Mouse (Mus musculus) heart, embryonic 13.5 days (tissue): ENCODE data around the gene Ier5. TPM values are rescaled to one million over a fixed set of nuclear protein-coding genes. Genes with fewer than 3 reads are reported as not detected.

Experiments
- ATAC-seq: fragments of 200-750 bp; cut with Nextera tagmentation; 2 replicates; pipeline ENCODE4 v1.8.0; 2017; ENCODE audit warnings: moderate TSS enrichment; ENCODE audit not compliant: insufficient number of reproducible peaks, low FRiP score, low TSS enrichment; ENCODE audit errors: extremely low read depth
- H3K27ac ChIP-seq: fragments of 300-500 bp; sonication (generic); replicated peaks from 2 replicates; pipeline ENCODE4 v1.5.1; 2015; ENCODE audit warnings: moderate library complexity, mild to moderate bottlenecking, inconsistent platforms
- H3K27me3 ChIP-seq: fragments of 300-500 bp; sonication (generic); replicated peaks from 2 replicates; pipeline ENCODE4 v1.6.1; 2015; ENCODE audit warnings: mild to moderate bottlenecking, inconsistent platforms
- H3K36me3 ChIP-seq: fragments of 300-500 bp; sonication (generic); 2 replicates; pipeline ENCODE4 v1.6.1; 2015; ENCODE audit warnings: mild to moderate bottlenecking, inconsistent platforms
- H3K4me1 ChIP-seq: fragments of 300-500 bp; sonication (generic); 2 replicates; pipeline ENCODE4 v1.6.1; 2015; ENCODE audit warnings: inconsistent platforms
- H3K4me2 ChIP-seq: fragments of 300-500 bp; sonication (generic); 2 replicates; pipeline ENCODE4 v1.6.1; 2015; ENCODE audit warnings: inconsistent platforms, mild to moderate bottlenecking, moderate library complexity
- H3K4me3 ChIP-seq: fragments of 300-500 bp; sonication (generic); 2 replicates; pipeline ENCODE4 v1.5.1; 2015; ENCODE audit warnings: moderate library complexity, mild to moderate bottlenecking, inconsistent platforms
- H3K9ac ChIP-seq: fragments of 300-500 bp; sonication (generic); 2 replicates; pipeline ENCODE4 v1.6.1; 2015; ENCODE audit warnings: inconsistent platforms, mild to moderate bottlenecking, moderate library complexity
- H3K9me3 ChIP-seq: fragments of 300-500 bp; sonication (generic); 2 replicates; pipeline ENCODE4 v1.6.1; 2016; ENCODE audit warnings: inconsistent platforms
- WGBS: fragments of 180-500 bp; shearing (Covaris S2); methylation state at CpG from one replicate; pipeline ENCODE4 v1.1.7; 2015; ENCODE audit warnings: mixed read lengths; 5-methylcytosine and 5-hydroxymethylcytosine counted together
- polyA plus RNA-seq: library from polyadenylated mRNA; unstranded; fragments of >200 nt; fragmentation: Nextera tagmentation; extraction: Ambion mirVana; gene quantifications from 2 replicates; pipeline ENCODE4 v1.2.1, GENCODE M21; 2015

Gene Ier5
- polyA plus RNA-seq, 1 experiment from 2014 or later = 3.8 TPM

DNA sequence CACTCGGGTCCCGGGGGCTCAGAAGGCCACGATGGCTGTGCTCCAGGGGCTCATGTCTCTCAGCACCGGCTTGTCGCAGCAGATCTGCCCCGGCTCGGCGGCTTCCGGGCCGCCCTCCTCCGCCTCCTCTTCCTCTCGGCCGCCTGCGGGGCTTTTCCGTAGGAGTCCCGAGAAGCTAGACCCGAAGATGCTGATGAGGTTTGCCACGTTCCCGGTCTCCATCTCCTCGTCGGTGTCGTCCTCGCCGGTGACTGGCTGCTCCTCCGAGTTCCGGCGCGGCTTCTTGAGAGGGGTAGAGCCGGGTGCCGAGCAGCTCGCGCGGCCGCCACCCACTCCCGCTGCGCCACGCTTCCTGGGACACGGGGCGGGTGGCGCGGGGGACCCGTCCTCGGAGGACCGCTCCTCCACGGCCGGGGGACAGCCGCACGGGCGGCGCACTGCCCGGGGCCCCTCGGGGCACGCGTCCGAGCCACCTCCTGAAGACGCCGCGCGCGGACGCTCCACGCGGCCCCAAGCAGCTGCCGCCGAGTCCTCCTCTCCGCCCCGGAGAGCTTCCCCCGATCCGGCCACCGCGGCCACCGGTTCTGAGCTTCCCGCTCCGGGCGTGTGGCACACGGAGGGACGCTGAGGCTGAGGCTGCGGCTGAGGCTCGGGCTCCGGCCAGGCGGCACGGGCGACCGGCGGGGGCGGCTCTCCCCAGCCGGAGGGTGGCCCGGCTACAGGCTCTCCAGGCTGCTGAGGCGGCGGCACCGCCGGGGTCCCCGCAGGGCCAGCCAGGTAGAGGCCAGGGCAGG is 753 bp downstream of the Ier5 start:
- ATAC-seq = peak; percentile 34; the same call in 1 of the 2 replicates
- 1% methylated on average over 91 of the region's 93 CpGs for WGBS
- no peaks in the 10 kb centered on the region for H3K27me3 ChIP-seq

DNA sequence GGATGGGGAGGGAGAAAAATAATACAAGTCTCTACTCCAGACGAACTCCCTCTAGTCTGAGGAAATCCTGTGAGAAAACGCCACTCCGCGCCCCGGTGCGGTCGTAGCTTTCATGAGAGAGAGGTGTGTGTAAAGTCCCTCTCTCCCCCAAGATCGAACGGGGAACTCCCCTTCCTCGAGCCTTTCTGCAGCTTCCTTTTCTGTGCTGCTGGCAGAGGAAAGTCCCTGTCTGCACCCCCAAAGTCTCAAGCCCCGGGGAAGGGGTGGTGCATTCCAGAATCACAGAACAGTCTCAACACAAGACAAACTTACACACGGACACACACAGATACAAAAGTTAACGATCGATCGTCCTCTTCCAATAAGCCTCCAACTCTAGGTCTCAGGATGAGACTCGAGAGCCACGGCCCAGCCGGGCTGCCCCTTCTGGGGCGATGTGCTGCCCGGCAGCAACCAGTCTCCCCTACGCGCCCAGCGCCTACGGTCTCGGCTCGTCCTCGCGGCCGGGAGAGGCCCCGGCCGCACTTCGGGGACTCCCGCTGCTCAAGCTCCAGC is 1.4 kb downstream of the Ier5 start:
- Histone ChIP-seq H3K4me3 (peak overlapping the region; percentile 99), H3K9me3 (no peaks in the 10 kb centered on the region), H3K27me3 (no peaks in the 10 kb centered on the region), H3K9ac (peak overlapping the region; percentile 100), H3K4me1 (peaks cover 50% of the 10 kb centered on the region), H3K36me3 (no peaks in the 10 kb centered on the region), H3K27ac (peak overlapping the region; percentile 86), H3K4me2 (peak overlapping the region; percentile 81)
- ATAC-seq = no peak
- WGBS = under 1% methylated on average over 33 of the region's 33 CpGs

More for the DNA sequence above, 753 bp downstream of the Ier5 start:
- H3K27ac ChIP-seq = peak overlapping the region; percentile 86
- peak overlapping the region; percentile 99 for H3K4me3 ChIP-seq
- H3K4me1 ChIP-seq = peaks cover 43% of the 10 kb centered on the region
- peak overlapping the region; percentile 81 for H3K4me2 ChIP-seq
- peak overlapping the region; percentile 100 for H3K9ac ChIP-seq
- H3K9me3 ChIP-seq = no peaks in the 10 kb centered on the region
- H3K36me3 ChIP-seq = no peaks in the 10 kb centered on the region

DNA sequence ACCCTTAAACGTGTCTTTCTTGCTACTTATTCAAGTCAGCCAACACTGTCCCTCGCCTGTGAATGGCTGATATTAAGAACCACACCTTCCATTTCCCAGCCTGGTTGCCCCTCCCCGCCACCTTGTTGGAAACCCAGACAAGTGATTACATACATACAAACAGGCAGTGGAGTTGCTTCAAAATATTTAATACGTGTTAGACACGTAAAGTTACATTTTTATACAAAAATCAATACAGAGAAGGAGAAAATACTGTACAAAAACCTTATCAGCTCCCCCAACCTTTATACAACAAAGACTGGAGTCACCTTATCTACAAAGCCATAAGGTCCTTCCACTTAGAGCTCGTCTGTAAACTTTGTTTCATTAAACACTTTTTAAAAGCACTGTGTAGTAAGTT is 2.1 kb downstream of the Ier5 start:
- H3K27ac ChIP-seq = peak overlapping the region; percentile 86
- H3K9ac ChIP-seq = peak overlapping the region; percentile 100
- peaks cover 56% of the 10 kb centered on the region for H3K4me1 ChIP-seq
- peak overlapping the region; percentile 81 for H3K4me2 ChIP-seq
- ATAC-seq = no peak
- no peaks in the 10 kb centered on the region for H3K9me3 ChIP-seq
- peak overlapping the region; percentile 99 for H3K4me3 ChIP-seq
- WGBS = 13% methylated on average over 6 of the region's 6 CpGs
- no peaks in the 10 kb centered on the region for H3K27me3 ChIP-seq
- no peaks in the 10 kb centered on the region for H3K36me3 ChIP-seq

DNA sequence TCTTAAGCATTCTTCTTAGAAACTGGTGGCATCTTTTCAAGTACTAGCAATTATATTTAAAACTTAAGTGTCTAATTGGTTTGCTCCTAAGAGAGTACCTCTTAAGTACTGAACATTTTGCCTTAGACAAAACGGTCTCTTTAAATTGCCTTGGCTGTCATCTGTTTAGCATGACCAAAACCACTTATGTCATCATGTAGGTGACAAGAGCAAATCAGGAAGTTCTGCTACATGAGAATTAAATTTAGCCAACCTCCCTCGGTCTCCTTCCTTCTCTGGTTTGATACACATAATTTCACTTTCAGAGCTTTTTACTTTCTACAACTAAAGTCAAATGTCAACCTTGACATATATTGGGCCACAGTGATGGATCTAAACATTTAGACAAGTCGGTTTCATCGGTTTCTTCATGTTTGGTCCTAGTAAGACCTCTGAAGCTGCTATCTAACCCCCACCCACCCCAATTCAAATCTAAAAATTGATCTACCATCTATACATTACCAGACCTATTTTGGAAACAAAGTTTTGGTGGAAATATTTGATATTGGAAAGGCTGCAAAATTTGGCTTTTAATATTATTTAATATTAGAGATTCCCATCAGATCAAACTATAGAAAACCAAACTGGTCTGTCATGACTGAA is 2.7 kb downstream of the Ier5 start:
- 46% methylated on average over 4 of the region's 4 CpGs for WGBS
- Histone ChIP-seq H3K4me1 (peaks cover 62% of the 10 kb centered on the region), H3K4me2 (peak overlapping the region; percentile 81), H3K4me3 (peak overlapping the region; percentile 99), H3K27me3 (no peaks in the 10 kb centered on the region), H3K27ac (peak overlapping the region; percentile 25; the same call in 1 of the 2 replicates), H3K36me3 (no peaks in the 10 kb centered on the region), H3K9me3 (no peaks in the 10 kb centered on the region), H3K9ac (peak overlapping the region; percentile 100)
- no peak for ATAC-seq

DNA sequence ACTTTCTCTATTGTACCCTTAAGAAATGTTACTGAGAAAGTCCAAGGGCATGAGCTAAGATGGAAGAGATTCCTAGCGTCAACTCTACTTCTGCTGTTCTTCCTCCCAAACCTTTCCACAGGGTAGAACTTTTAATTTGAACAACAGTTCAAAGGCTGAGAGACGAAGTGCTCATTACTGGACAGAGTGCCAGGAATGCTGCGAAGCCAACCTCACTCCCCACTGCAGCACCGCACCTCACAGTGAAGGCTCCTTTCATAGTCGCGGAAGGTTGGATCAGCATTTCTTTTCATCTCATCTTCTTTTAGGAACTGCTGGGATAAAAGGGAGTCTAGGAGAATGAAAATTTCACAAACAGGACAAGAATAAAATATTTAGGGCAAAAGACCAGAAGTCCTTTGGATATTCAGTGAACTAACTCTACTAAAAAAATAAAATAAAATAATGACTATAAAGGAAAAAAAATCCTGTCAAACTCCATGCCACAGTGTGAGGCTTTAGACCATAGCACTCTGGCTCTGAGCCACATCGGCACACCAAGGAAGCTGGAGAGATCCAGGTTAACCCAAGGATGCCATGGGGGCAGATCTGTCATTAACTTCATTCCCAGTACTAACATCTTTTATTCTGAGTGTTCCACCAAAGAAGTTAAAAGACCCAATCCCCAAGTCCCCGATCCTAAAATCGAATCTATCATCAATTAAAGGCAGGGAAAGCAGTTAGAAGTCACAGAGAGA is 5.3 kb downstream of the Ier5 start:
- peak overlapping the region; percentile 54 for H3K4me2 ChIP-seq
- 47% methylated on average over 9 of the region's 9 CpGs for WGBS
- no peaks in the 10 kb centered on the region for H3K9me3 ChIP-seq
- no peak overlapping the region for H3K4me3 ChIP-seq
- no peaks in the 10 kb centered on the region for H3K27me3 ChIP-seq
- peak overlapping the region; percentile 95 for H3K27ac ChIP-seq
- peak overlapping the region; percentile 72 for H3K9ac ChIP-seq
- H3K36me3 ChIP-seq = no peaks in the 10 kb centered on the region
- peaks cover 77% of the 10 kb centered on the region for H3K4me1 ChIP-seq
- no peak for ATAC-seq

DNA sequence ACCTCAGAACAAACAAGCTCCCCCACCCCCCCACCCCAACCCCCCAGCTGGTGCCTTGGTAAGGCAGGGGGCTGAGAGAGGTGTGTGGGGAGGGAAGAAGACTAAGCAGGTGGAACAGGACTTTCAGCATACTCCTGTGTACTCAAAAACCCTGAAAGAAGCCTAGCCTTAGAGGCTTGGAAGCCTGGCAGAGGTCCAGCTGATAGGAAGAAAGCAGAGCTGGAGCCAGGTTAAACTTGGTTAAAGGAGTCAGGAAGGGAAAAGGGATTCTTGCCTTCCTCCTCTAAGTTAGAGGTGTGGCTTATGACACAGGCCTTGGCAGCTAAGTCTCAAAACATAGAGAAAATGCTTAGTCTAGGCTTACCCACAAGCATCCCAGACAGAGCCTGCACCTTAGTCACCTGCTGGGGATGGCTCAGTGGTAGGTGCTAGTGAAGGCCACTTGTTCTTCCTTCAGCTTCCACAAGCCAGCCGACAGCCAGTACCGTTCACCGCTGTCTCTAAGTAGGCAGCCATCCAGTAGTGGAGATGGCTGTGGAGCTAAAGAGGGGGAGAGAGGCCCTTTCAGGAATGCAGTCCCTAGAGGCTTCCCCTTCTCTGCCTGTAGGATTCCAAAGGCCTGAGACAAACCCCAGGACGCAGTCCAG is 6.2 kb downstream of the Ier5 start:
- Histone ChIP-seq H3K27me3 (no peaks in the 10 kb centered on the region), H3K9me3 (no peaks in the 10 kb centered on the region), H3K4me1 (peaks cover 85% of the 10 kb centered on the region), H3K9ac (peak overlapping the region; percentile 72), H3K4me2 (peak overlapping the region; percentile 54), H3K27ac (peak overlapping the region; percentile 95), H3K36me3 (no peaks in the 10 kb centered on the region), H3K4me3 (peak overlapping the region; percentile 14)
- ATAC-seq = peak; percentile 27; the same call in 1 of the 2 replicates
- 8% methylated on average over 4 of the region's 4 CpGs for WGBS

DNA sequence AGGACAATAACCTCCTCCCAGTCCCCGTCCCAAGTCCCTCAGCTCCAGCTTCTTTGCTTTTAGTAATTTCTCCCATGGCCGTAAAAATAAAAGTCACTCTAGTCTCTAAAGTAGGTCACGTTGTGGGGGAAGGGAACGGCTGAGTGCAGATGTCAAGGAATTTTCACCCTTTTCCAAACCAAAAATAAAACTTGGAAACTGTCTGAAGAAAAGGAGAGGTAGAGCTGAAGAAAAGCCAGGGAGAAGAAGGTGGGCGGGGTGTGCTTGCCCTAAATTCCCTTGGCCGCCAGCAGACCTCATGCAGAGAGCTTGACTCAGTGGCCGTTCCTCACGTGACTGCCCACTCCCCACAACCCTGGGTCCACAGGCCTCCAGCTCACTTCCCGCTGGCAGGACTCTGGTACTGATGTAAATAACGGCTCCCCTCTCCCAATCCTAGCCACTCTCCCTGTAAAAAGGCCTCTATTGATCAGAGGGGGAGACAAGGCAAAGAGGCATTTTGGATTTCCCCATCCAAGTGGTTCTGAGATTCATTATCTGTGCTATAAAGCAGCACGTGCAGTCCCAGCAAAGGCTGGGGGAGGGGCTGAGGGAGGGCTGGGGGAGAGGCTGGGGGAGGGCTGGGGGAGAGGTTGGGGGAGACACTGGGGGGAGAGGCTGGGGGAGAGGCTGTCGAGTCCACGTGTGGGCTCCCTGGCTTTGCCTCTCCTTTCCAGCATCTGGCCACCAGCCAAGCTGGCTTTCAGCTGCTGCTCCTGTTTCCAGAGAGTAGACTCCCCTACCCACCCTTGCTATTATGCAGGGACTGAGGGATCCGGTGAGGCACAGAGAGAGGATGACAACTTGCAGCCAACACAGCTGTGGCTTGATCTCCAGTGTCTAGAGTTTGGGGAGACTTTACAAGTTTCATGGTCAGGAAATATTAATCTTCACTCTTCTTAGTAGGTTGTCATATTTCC is 7.3 kb downstream of the Ier5 start:
- no peak; the same call in 1 of the 2 replicates for ATAC-seq
- Histone ChIP-seq H3K9me3 (no peaks in the 10 kb centered on the region), H3K4me3 (no peak overlapping the region), H3K4me2 (peak overlapping the region; percentile 54; the same call in 1 of the 2 replicates), H3K27me3 (no peaks in the 10 kb centered on the region), H3K36me3 (no peaks in the 10 kb centered on the region), H3K9ac (peak overlapping the region; percentile 72), H3K27ac (peak overlapping the region; percentile 95), H3K4me1 (peaks cover 87% of the 10 kb centered on the region)
- WGBS = 24% methylated on average over 13 of the region's 14 CpGs

DNA sequence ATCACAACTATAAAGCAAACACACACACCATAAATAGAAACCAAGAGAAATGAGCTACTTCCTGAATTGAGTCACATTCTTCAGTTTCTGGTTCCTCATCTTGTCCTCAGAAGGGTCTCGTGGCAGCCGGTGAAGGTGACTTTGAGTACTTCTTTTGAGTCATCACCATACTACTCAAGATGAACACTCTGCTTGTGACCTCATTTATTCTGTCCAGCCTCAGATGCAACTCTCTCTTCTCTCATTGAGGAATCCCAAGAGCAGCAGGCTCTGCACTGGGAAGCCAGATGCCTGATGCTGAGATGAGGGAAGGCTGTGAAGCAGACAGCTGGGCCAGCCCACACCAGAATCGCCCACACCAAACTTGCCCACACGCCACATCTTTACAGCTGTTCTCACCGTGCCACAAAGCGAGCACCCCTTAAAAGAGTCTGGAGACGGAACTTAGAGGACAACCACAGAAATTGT is 8.0 kb downstream of the Ier5 start:
- no peaks in the 10 kb centered on the region for H3K27me3 ChIP-seq
- H3K36me3 ChIP-seq = no peaks in the 10 kb centered on the region
- no peaks in the 10 kb centered on the region for H3K9me3 ChIP-seq
- WGBS = 75% methylated on average over 7 of the region's 7 CpGs
- no peak for ATAC-seq
- H3K27ac ChIP-seq = peak overlapping the region; percentile 95
- 0 out of 2 replicates have a peak overlapping the region, but pooled peaks have one; percentile 54 for H3K4me2 ChIP-seq
- H3K4me1 ChIP-seq = peaks cover 87% of the 10 kb centered on the region
- no peak overlapping the region for H3K4me3 ChIP-seq
- H3K9ac ChIP-seq = peak overlapping the region; percentile 58; the same call in 1 of the 2 replicates

DNA sequence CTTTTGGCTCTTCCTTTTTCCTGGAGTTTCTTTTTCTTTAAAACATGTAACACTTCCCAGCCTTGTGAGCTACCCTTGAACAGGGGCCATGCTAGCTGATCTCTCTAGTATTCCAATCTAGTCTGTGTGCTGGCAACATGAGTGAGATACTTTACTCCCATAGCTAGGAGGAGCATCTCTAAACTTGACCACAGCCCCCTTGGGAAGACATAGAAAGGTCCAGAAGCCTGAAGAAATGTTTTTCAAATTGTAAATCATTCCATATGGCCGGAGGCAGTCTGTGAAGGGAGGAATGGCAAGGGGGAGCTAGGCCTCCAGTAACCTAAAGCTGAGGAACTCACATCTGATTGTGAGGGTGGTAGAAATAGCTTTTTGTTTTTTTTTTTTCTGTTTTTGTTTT is 8.7 kb downstream of the Ier5 start:
- WGBS = 76% methylated on average over 1 of the region's 1 CpGs
- peaks cover 88% of the 10 kb centered on the region for H3K4me1 ChIP-seq
- no peaks in the 10 kb centered on the region for H3K9me3 ChIP-seq
- ATAC-seq = no peak
- no peak overlapping the region for H3K27ac ChIP-seq
- H3K36me3 ChIP-seq = no peaks in the 10 kb centered on the region
- no peak overlapping the region for H3K4me2 ChIP-seq
- no peak overlapping the region for H3K9ac ChIP-seq
- H3K4me3 ChIP-seq = no peak overlapping the region
- H3K27me3 ChIP-seq = no peaks in the 10 kb centered on the region

DNA sequence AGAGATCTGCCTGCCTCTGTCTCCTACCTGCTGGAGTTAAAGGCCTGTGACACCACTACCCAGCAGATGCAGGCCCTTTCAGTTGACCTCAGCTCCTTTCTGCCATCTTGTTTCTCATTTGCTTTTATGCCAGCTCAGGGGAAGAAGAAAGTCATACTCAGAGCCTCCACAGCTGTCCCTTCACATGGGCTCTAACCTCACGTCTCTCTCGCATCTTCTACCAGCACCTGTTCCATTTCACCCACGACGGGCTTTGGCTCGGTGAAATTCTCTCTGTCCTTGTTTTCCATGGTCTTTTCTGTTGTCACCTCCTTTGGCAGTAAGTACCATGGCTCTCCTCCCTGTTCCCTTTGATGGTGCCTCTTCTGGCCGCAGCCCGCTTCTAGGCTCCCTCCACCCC is 9.1 kb downstream of the Ier5 start:
- H3K4me3 ChIP-seq = no peak overlapping the region
- H3K4me1 ChIP-seq = peaks cover 88% of the 10 kb centered on the region
- H3K27ac ChIP-seq = no peak overlapping the region
- H3K4me2 ChIP-seq = no peak overlapping the region
- 81% methylated on average over 7 of the region's 7 CpGs for WGBS
- no peaks in the 10 kb centered on the region for H3K36me3 ChIP-seq
- H3K27me3 ChIP-seq = no peaks in the 10 kb centered on the region
- ATAC-seq = no peak
- H3K9ac ChIP-seq = no peak overlapping the region
- no peaks in the 10 kb centered on the region for H3K9me3 ChIP-seq
